Mouse (Mus musculus) embryonic fibroblast, embryonic 13.5 days (primary cell): ENCODE data around the gene Slc25a36.

Experiments used
- CTCF ChIP-seq: IDR thresholded peaks from 2 replicates; pipeline ENCODE4 v1.5.1; 2011; ENCODE audit warnings: mild to moderate bottlenecking, control low read depth, low read length, moderate library complexity, borderline replicate concordance; ENCODE audit not compliant: insufficient read depth
- POLR2A ChIP-seq: IDR thresholded peaks from 2 replicates; pipeline ENCODE4 v1.6.1; 2011; ENCODE audit warnings: low read depth, mild to moderate bottlenecking, control low read depth, low read length, moderate library complexity

- TF ChIP-seq CTCF (no peak), POLR2A (no peak)
Observed at GRCm38 (mm10) chr9:97142558-97142957, 31.6 kb upstream of the Slc25a36 start.
